Mouse (Mus musculus) heart, adult 9 months (tissue): ENCODE data around the gene Kcnh2.
"Not testable (repeated sequence)": the region's sequence is repeated elsewhere in the genome, so short reads cannot be mapped to it uniquely, and the experiment has no call there.

ENCODE experiments used
- DNase-seq, 2 experiments: peaks; one replicate each; pipeline ENCODE4 v3.0.0; 2022; ENCODE audit warnings: low spot score in 2 of 2

The Kcnh2 gene

GRCm38 (mm10) chr5:24351278-24351677 lies at the start of gene Kcnh2:
TSS of gene Kcnh2 (minus strand) at chr5:24351604.
- no peak for DNase-seq

GRCm38 (mm10) chr5:24400362-24400761 lies 49.0 kb upstream of the Kcnh2 start:
- DNase-seq: no peak

GRCm38 (mm10) chr5:24399686-24400085 lies 48.3 kb upstream of the Kcnh2 start:
- DNase-seq: no peak

GRCm38 (mm10) chr5:24396254-24396653 lies 44.9 kb upstream of the Kcnh2 start:
- not testable (repeated sequence) for DNase-seq

GRCm38 (mm10) chr5:24394165-24394894 lies 42.9 kb upstream of the Kcnh2 start:
- peak; percentile 98 to 99 for DNase-seq

- DNase-seq: peak; percentile 79 to 86
Observed at GRCm38 (mm10) chr5:24393392-24393997, 42.1 kb upstream of the Kcnh2 start, which contains the start of gene Abcb8. TSS of gene Abcb8 (plus strand) at chr5:24393663.

GRCm38 (mm10) chr5:24392724-24393123 lies 41.3 kb upstream of the Kcnh2 start:
- DNase-seq: no peak

GRCm38 (mm10) chr5:24391864-24392263 lies 40.5 kb upstream of the Kcnh2 start, which contains the start of gene Atg9b:
TSS of gene Atg9b (minus strand) at chr5:24392143.
- no peak for DNase-seq

GRCm38 (mm10) chr5:24389658-24390020 lies 38.2 kb upstream of the Kcnh2 start:
- DNase-seq: no peak

GRCm38 (mm10) chr5:24389011-24389657 lies 37.7 kb upstream of the Kcnh2 start:
- peak; percentile 26 to 55 for DNase-seq

- DNase-seq: no peak
Observed at GRCm38 (mm10) chr5:24388246-24388915, 37.0 kb upstream of the Kcnh2 start.

GRCm38 (mm10) chr5:24387264-24388241 lies 36.1 kb upstream of the Kcnh2 start:
- peak in 1 of 2 experiments; percentile 64 for DNase-seq

- no peak for DNase-seq
Observed at GRCm38 (mm10) chr5:24385887-24386550, 34.6 kb upstream of the Kcnh2 start.

- DNase-seq: no peak
Observed at GRCm38 (mm10) chr5:24385374-24385773, 34.0 kb upstream of the Kcnh2 start.

GRCm38 (mm10) chr5:24384407-24384806 lies 33.0 kb upstream of the Kcnh2 start:
- peak; percentile 79 to 90 for DNase-seq

- peak; percentile 86 to 89 for DNase-seq
Observed at GRCm38 (mm10) chr5:24383026-24383859, 31.8 kb upstream of the Kcnh2 start.

- no peak for DNase-seq
Observed at GRCm38 (mm10) chr5:24381988-24382387, 30.6 kb upstream of the Kcnh2 start.

- DNase-seq: no peak
Observed at GRCm38 (mm10) chr5:24381486-24381885, 30.1 kb upstream of the Kcnh2 start.

- DNase-seq: no peak
Observed at GRCm38 (mm10) chr5:24380499-24380898, 29.1 kb upstream of the Kcnh2 start.
